Mouse (Mus musculus): ENCODE data around the gene Olfr1223.
"Not testable (repeated sequence)": the region's sequence is repeated elsewhere in the genome, so short reads cannot be mapped to it uniquely, and the experiment has no call there.

The Olfr1223 gene

DNA sequence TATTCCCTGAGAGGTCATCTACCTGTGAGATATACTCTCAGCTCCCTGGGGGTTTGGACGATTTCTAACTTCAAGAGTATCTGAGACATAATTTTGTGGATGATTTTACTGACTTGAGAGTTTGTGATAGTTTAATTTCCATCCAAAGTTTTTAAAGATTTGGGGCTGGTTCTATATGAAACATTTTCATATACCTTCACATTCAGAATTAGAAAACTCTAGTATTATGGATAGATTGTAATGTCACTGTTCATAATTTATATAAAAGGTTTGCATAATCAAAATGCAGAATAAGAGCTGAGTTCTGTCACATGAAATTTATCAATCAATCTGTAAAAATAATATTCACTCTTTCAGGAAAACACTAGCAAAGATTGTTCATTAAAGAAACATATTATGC, at the start of gene Olfr1223:
Gene Olfr1223 (minus strand): TSS at position 101 of the 400 bp plus-strand sequence.
- DNase-seq: no peak

DNA sequence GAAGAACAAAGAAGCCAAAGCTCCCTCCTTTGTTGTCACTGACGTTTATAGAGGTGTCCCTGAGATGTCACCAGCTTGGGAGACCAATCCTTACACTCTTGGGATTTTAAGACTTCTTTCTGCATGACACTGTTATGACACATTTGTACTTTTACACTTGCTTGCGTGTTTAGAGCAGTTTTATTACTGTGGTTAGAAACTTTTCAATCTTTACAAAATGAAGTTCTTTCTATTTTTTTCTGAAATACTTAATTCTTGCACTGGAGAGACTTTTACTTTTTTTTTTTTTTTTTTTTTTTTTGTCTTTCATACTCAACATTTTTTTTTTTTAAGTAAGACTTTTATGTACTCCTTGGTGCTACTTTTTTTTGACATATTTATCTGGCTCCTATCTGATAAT, 48.6 kb upstream of the Olfr1223 start, which contains the start of gene Olfr1226:
Gene Olfr1226 (minus strand): TSS at position 101 of the 400 bp plus-strand sequence.
- no peak for DNase-seq

DNA sequence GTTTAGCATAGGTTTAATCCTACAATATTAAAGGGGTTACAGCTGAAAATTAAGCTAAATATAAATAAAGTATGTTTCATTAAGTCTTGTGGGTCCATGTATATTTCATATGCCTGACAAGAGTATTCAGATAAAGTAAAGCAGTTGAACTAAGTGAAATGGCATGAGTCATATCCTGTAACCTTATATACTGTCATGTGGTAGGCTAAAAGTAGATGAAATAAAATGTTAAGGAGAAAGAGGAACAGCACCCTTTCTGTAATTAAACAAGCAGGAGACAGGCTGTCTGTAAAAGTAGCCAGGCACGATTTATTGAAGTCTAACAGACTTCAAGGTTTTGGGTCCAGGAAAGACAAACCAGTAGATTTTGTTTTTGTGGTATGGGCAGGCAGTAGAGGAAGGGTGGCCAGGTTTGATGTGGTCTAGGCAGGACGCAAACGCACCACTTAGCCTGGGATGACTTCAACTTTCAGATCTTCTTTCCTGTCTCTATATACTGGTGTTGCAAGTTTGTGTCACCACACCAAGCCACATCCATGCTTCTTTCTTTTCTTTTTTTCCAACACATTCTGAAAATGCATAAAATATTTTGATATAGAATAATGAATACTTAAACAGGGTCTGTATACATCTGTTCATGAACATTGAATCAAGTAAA, 45.1 kb upstream of the Olfr1223 start:
- DNase-seq: no peak

DNA sequence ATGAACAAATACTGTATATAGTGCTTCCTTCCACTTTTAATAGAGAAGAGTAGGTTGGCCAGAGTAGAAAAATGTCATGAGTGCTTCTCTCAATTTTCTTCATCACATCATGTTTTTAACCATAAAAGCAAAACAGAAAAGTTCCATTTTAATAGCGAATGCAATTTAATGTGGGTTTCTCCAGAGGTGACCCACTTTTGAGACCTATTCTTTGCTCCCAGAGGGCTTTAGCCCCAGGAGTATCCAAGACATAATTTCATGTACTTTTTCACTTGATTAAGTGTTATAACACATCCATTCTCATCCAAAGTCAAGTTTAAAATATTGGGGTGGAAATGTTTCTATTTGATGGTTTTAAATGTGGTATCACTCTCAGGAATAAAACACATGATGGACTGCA, 23.2 kb upstream of the Olfr1223 start, which contains the start of gene Olfr1225:
Gene Olfr1225 (minus strand): TSS at position 101 of the 400 bp plus-strand sequence.
- no peak for DNase-seq

DNA sequence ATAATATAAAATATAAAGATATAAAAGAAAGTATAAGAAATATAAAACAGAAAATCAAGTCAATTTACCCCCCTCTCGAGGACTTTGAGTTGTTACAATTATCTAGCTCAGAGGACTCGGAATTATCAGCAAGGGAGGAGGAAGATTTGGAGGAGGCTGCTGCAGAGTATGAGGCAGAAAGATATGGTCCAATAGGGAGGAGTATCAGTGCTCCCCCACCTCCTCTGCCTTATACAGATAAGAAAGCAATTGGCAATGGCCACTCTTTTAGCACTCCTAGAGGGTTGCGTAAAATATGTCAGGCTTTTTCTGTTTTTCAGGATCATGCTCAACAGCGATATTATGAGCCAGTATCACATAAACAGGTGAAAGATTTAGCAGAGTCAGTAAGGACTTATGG, 13.4 kb upstream of the Olfr1223 start:
- DNase-seq: not testable (repeated sequence)

DNA sequence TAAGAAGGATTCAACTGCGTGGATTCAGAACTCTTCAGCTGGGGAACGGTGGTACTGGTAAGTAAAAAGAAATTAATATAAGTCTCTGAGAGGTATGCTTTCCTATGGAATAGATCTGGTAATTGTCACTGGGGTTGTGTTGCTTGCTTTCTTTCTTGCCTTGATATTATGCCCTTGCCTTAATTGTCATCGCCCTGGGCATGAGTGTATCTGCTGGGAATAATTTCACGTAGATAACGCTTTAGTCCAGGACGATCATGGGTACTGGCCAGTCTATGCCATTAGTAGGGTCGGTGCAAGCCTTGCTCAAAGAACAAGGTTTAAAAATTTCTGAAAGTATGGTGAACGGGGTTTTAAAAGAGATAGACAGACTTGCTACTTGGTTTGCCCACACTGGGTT, 12.6 kb upstream of the Olfr1223 start, which contains the start of gene Olfr1224-ps1:
Gene Olfr1224-ps1 (minus strand): TSS at position 101 of the 400 bp plus-strand sequence.
- DNase-seq: not testable (repeated sequence)

DNA sequence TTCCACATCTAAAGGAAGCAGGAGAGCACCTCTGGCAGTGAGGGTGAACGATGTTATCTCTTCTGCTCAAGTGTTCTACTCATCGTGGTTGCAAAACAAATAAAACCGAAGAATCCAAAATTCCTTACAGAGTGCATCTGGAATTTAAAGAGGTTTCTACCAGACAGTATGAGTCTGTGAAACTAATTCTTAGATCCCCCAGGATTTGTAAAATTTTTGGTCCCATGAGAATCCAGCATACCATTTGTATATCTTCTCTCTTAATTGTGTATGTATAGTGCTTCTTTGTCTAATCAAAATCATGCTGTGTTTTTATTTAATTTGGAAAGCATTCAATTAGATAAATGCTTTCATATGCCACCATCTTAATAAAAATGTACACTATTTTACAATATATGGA, 18.4 kb downstream of the Olfr1223 start, which contains the start of gene Olfr1222:
Gene Olfr1222 (minus strand): TSS at position 101 of the 400 bp plus-strand sequence.
- DNase-seq: no peak

DNA sequence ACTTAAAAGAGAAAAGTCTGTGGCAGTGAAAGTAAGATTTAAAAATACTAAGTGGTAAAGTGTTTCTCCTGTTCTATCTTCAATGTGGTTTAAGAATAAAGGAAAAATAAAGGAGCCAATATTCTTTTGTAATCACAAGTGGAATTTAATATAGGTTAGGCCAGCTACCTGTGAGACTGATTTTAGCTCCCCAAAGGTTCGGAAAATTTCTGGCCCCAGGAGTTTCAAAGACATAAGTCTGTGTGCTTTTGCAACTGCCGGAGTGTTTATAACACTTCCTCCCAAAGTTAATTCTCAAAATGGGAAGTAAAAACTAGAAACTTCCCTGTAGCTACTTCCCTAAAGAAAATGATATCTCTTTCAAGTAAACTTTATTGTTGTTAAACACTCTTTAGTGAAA, 34.2 kb downstream of the Olfr1223 start, which contains the start of gene Olfr1221:
Gene Olfr1221 (minus strand): TSS at position 101 of the 400 bp plus-strand sequence.
- no peak for DNase-seq

DNA sequence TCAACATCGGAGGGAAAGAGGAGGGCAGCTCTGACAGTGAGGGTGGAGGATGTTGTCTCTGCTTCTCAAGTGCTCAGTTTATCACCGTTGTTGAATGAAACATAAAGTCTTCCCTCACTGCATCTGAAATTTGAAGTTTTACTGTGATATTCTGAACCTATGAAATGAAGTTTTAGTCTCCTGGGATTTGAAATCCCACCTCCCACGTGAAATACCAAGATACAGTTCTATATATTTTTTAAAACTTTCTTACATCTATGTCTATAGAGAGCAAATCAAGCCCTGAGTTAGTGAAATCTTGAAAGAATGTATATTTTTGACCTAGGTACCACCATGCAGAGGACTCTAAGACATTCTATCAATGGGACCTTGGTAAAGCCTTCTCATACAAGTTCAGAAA, 44.6 kb downstream of the Olfr1223 start, which contains the start of gene Olfr1220:
Gene Olfr1220 (minus strand): TSS at position 101 of the 400 bp plus-strand sequence.
- DNase-seq: no peak

DNA sequence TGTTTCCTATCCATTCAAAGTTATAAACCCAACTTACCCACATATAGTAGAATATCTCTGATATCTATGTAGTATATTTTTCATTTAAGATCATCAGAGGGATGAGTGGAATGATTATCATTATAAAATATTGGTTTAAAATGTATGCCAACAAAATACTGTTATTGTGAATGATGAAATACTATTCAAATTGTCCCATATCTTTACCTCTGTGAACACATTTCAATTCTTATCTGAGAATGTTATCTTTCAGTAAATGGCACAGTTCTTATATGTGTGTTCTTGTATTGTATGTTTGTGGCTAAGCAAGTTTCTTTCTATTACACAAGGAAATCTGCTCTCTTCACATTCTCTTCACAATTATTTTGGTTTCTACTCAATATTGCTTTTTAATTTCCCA, 45.7 kb downstream of the Olfr1223 start:
- DNase-seq: no peak

DNA sequence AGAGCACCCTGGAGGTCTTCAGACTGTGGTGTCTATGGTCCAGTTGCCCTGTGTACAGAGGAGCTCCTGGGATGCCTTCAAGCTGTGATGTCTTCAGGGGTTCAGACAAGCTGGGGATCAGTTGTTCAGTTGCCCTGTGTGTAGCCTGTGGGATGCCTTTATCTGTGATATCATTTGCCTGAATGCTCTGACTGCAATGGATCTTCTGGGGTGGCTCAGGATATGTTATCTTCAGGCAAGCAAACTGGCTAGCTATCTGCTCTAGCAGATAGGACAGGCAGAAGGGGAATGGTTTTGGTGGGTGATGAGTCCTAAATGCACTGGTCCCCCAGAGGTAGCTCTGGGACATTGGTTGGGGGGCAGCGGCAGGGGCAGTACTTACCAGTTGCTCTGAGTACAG, 57.5 kb downstream of the Olfr1223 start:
- DNase-seq: no peak
